Mouse (Mus musculus) embryonic facial prominence, embryonic 13.5 days (tissue): ENCODE measurements at regions not wholly inside any gene's neighbourhood (a gene's known extent, or its start where the extent isn't known, plus 50 kb on each side); places are given as distances from the start of the nearest gene placed in this dataset.

Source experiments
- ATAC-seq: fragments of 200-750 bp; cut with Nextera tagmentation; 2 replicates; pipeline ENCODE4 v1.8.0; 2017; ENCODE audit warnings: low read depth; ENCODE audit not compliant: insufficient number of reproducible peaks, insufficient read depth, low FRiP score, low TSS enrichment
- H3K27ac ChIP-seq: fragments of 300-500 bp; sonication (generic); 2 replicates; pipeline ENCODE4 v1.5.1; 2015; ENCODE audit warnings: moderate library complexity, mild to moderate bottlenecking, inconsistent platforms
- H3K27me3 ChIP-seq: fragments of 300-500 bp; sonication (generic); 2 replicates; pipeline ENCODE4 v1.6.1; 2015; ENCODE audit warnings: mild to moderate bottlenecking, inconsistent platforms
- H3K36me3 ChIP-seq: fragments of 300-500 bp; sonication (generic); 2 replicates; pipeline ENCODE4 v1.6.1; 2015; ENCODE audit warnings: mild to moderate bottlenecking, inconsistent platforms
- H3K4me1 ChIP-seq: fragments of 300-500 bp; sonication (generic); 2 replicates; pipeline ENCODE4 v1.6.1; 2015; ENCODE audit warnings: inconsistent platforms
- H3K4me2 ChIP-seq: fragments of 300-500 bp; sonication (generic); 2 replicates; pipeline ENCODE4 v1.6.1; 2015; ENCODE audit warnings: moderate library complexity, mild to moderate bottlenecking, inconsistent platforms
- H3K4me3 ChIP-seq: fragments of 300-500 bp; sonication (generic); 2 replicates; pipeline ENCODE4 v1.5.1; 2015; ENCODE audit warnings: mild to moderate bottlenecking, inconsistent platforms
- H3K9ac ChIP-seq: fragments of 300-500 bp; sonication (generic); 2 replicates; pipeline ENCODE4 v1.6.1; 2015; ENCODE audit warnings: mild to moderate bottlenecking, inconsistent platforms
- H3K9me3 ChIP-seq: fragments of 300-500 bp; sonication (generic); 2 replicates; pipeline ENCODE4 v1.6.1; 2016; ENCODE audit warnings: inconsistent platforms
- WGBS: fragments of 180-500 bp; shearing (Covaris S2); methylation state at CpG from one replicate; pipeline ENCODE4 v1.1.7; 2015; ENCODE audit warnings: mixed read lengths; 5-methylcytosine and 5-hydroxymethylcytosine counted together

DNA sequence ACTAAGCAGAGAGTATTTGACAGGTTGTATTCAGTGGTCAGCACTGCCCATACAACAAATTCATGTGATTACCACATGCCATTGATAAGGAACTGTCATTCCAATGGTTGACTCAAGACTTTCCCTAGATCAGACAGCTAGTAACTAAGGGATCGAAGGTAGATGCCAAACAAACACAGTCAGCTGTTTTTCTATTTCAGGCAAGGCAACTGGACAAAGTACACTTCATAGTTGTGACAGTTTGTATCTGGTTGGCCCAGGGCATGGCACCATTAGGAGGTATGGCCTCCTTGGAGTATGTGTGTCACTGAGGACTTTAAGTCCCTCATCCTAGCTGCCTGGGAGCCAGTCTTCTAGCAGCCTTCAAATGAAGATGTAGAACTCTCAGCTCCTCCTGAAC is 62.8 kb upstream of the Aldh1a3 start:
- Histone ChIP-seq H3K9me3 (no peaks in the 10 kb centered on the region), H3K36me3 (no peaks in the 10 kb centered on the region), H3K9ac (no peak overlapping the region), H3K4me1 (peaks cover 8% of the 10 kb centered on the region; the same call in 1 of the 2 replicates), H3K27ac (no peak overlapping the region), H3K4me2 (no peak overlapping the region), H3K27me3 (no peaks in the 10 kb centered on the region), H3K4me3 (no peak overlapping the region)
- ATAC-seq = no peak
- 91% methylated on average over 1 of the region's 1 CpGs for WGBS

DNA sequence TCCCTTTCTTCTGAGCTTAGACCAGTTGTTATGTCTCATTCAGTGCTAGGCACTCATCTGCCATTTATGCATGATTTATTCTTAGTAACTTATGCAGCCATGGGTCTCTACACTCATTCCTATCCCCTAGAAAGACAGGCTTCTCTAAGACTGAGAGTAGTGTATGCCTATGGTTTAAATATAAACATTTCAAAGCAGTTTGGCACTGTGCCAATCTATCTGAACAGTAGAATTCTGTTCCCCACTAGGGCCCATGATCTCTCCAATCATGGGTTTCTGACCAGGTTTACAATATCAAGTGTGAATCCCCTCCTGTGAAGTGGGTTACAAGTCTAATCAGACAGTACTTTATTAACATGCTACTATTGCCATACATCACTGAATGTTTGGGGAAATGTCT is 60.4 kb upstream of the Aldh1a3 start:
- Histone ChIP-seq H3K36me3 (no peaks in the 10 kb centered on the region), H3K9ac (no peak overlapping the region), H3K27me3 (no peaks in the 10 kb centered on the region), H3K27ac (no peak overlapping the region), H3K9me3 (no peaks in the 10 kb centered on the region), H3K4me1 (peaks cover 4% of the 10 kb centered on the region; the same call in 1 of the 2 replicates), H3K4me3 (no peak overlapping the region), H3K4me2 (no peak overlapping the region)
- no peak for ATAC-seq

DNA sequence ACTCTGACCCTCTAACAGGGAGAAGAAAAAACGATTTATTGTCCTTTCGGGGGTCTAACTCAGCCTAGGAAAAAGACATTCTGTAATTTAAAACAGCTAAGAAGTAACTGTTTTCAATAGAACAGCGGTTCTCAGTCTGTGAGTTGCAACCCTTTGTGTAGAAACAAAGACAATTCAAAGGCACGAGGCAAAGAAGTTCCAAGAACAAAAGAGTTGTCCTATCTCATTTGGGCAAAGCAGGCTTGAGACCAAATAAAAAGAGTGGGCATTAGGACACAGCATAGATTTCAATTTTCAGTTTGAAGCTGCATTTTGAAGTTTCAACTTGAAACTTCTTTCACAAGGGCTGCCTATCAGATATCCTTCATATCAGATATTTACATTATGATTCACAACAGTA is 53.1 kb upstream of the Aldh1a3 start:
- no peaks in the 10 kb centered on the region for H3K9me3 ChIP-seq
- H3K27me3 ChIP-seq = no peaks in the 10 kb centered on the region
- peaks cover 6% of the 10 kb centered on the region; the same call in 1 of the 2 replicates for H3K4me1 ChIP-seq
- 32% methylated on average over 4 of the region's 4 CpGs for WGBS
- no peak overlapping the region for H3K9ac ChIP-seq
- H3K4me2 ChIP-seq = no peak overlapping the region
- no peaks in the 10 kb centered on the region for H3K36me3 ChIP-seq
- H3K4me3 ChIP-seq = no peak overlapping the region
- H3K27ac ChIP-seq = no peak overlapping the region
- no peak for ATAC-seq

DNA sequence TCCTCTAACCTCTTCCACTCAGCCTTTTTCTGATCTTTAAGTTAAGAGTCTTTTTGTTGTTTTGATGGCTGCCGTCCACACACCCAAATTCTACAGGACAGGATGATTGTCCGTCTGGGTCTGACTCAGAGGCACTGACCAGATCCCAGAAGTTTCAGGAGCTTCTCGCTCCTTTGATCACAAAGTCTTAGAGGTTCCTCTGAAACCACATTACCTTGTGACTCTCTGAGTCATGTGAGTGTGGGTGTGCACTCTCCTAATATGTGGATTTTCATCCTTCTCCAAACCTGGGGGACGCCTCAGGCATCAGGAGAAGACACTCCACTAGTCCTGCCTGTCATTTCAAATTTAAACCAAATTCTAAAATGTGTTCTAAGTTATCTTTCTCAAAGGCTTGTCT is 52.0 kb upstream of the Aldh1a3 start:
- 81% methylated on average over 4 of the region's 4 CpGs for WGBS
- peaks cover 6% of the 10 kb centered on the region; the same call in 1 of the 2 replicates for H3K4me1 ChIP-seq
- no peak overlapping the region for H3K4me2 ChIP-seq
- no peak overlapping the region for H3K27ac ChIP-seq
- no peak overlapping the region for H3K4me3 ChIP-seq
- H3K9ac ChIP-seq = no peak overlapping the region
- H3K36me3 ChIP-seq = no peaks in the 10 kb centered on the region
- H3K9me3 ChIP-seq = no peaks in the 10 kb centered on the region
- no peak for ATAC-seq
- no peaks in the 10 kb centered on the region for H3K27me3 ChIP-seq

DNA sequence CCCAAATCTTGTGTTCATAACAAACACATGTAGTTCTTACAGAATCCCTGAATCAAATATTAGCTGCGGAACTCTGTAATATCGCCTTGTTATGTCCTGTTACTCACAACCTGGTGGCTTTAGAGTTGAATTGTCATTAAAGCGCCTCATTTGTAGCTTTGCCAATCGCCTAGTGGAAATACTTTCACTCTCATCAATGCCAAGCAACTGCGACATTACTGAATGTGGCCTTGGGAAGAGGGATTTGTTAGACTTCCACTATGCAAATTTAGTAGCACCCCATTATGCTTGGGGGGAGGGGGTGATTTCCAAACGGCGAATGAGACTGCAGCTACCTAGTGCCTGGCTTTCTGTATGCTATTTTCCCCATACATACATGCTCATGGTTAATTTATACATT is 50.8 kb upstream of the Aldh1a3 start:
- WGBS = 83% methylated on average over 7 of the region's 7 CpGs
- Histone ChIP-seq H3K9ac (no peak overlapping the region), H3K36me3 (no peaks in the 10 kb centered on the region), H3K27me3 (no peaks in the 10 kb centered on the region), H3K9me3 (no peaks in the 10 kb centered on the region), H3K4me2 (no peak overlapping the region), H3K4me3 (no peak overlapping the region), H3K27ac (no peak overlapping the region), H3K4me1 (peaks cover 6% of the 10 kb centered on the region; the same call in 1 of the 2 replicates)
- ATAC-seq = no peak

DNA sequence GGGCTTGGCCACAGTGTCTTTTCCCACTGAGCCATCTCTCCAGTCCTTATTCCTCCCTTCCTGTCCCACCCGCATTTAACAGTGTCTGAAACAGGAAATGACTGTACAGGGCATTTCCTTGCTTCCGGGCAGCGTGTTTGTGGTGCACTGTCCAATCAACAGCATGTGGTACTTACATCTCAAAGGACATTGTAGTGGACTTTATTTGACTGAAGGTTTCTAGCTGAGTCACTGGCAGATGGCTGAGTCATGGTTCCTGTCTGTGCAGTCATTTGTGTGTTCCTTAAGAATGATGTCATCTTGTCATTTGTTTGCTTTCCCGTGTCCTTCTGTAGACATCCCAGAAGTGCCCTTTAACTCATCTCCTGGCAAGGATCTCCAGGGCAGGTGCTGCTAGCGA is 50.2 kb upstream of the Aldh1a3 start:
- Histone ChIP-seq H3K9ac (no peak overlapping the region), H3K9me3 (no peaks in the 10 kb centered on the region), H3K36me3 (no peaks in the 10 kb centered on the region), H3K4me3 (no peak overlapping the region), H3K4me1 (peaks cover 6% of the 10 kb centered on the region; the same call in 1 of the 2 replicates), H3K4me2 (no peak overlapping the region), H3K27me3 (no peaks in the 10 kb centered on the region), H3K27ac (no peak overlapping the region)
- 65% methylated on average over 5 of the region's 5 CpGs for WGBS
- ATAC-seq = no peak
